Mouse (Mus musculus): ENCODE results near the gene Zfp940. TPM values are rescaled to one million over a fixed set of nuclear protein-coding genes. Genes with fewer than 3 reads are reported as not detected.
A peak's percentile ranks its signal among the peaks of the same experiment; 100 is the strongest.

Zfp940 gene
- total and polyA plus RNA-seq, 2 experiments, result 0.09 to 0.65 TPM

DNA sequence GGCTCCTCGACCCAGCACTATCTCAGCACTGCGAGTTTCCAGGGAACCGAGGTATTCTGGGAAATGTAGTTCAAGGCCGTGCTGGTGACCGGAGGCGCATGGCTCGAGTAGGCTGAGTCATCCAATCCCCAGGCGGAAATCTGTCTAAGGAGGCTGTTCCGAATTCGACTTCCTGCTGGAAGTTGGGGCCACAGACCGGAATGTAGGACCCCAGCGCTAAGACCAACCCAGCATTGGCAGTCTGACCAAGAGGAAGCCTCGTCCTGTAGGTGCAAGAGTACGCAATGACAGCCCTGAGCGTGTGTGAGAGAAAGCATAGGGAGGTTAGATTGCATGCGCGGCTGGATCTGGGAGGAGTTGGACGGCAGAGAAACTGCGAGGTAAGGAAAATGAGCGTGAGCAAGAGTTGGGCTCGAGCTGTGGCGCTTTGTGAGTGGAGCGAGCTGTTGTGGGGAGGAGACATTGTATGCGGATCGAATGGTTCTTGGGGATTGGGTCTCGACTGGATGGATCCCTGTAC is 37.5 kb downstream of the Zfp940 start, which contains the start of gene Zfp790:
Zfp790 (plus strand) TSS at position 205 of the 520 bp plus-strand sequence.
- H3K27ac ChIP-seq (replicated peaks; ENCODE audit: insufficient read depth, low read depth, low read length), result peak within 1 kb of the TSS; percentile 68
- TF ChIP-seq POLR2A (IDR thresholded peaks at IDR 0.05; ENCODE audit: extremely low read depth, insufficient read depth, low read length), result peak; percentile 33; the same call in 1 of the 2 replicates
- TF ChIP-seq CTCF (IDR thresholded peaks at IDR 0.05; ENCODE audit: low read depth, low read length), result no peak
- H3K79me2 ChIP-seq (ENCODE audit: control insufficient read depth, insufficient read depth, low read length), result peaks cover 18% of the 10 kb centered on the region
- H3K9ac ChIP-seq (ENCODE audit: low read depth, low read length), result peak within 1 kb of the TSS; percentile 64
- WGBS, result 0% methylated on average over 26 of the region's 26 CpGs
- H3K4me3 ChIP-seq (ENCODE audit: insufficient read depth, low read depth, low read length), result peak within 1 kb of the TSS; percentile 55
- H3K36me3 ChIP-seq (ENCODE audit: control insufficient read depth, insufficient read depth, low read length), result no peaks in the 10 kb centered on the region
- peaks cover 20% of the 10 kb centered on the region for H3K4me1 ChIP-seq (ENCODE audit: control insufficient read depth, insufficient read depth, low read length)
- DNase-seq (ENCODE audit: extremely low read depth, low read depth, low spot score), result peak; percentile 96
- H3K27me3 ChIP-seq (ENCODE audit: control insufficient read depth, insufficient read depth, low read length), result no peaks in the 10 kb centered on the region

DNA sequence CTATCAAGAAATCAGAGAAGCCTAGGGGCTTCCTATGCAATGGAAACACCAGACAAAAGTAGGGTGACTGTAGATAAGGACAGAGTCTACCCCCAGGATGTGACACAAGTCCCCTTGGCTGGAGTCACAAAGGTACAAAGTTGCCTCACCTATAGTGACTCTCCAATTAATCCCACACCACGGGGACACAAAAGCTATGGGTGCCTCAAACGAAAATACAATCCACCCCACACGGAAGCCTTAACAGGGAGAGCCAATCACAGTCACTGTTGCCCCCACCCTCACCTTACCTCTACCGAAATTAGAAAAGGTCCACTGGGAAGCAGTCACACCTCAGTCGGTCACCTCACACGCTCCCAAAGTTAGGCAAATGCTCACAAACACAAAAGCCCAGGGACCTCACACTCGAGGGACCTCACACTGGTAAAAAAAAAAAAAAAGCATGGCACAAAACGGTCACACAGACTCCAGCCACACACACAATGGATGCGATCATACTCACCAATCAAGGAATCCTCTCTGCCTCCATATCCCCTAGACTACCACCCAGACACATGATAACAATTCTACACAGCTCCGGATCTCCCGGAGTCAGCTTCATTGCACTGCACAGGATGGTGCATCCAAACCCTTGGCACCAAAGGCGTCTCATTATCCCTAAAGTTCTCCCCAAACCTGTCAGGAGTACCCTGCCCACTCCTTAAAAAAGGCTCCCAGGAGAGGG is 38.2 kb downstream of the Zfp940 start:
- Histone ChIP-seq H3K4me3 (ENCODE audit: insufficient read depth, low read depth, low read length) (peak overlapping the region; percentile 55), H3K27ac (replicated peaks; ENCODE audit: insufficient read depth, low read depth, low read length) (peak overlapping the region; percentile 54)
- TF ChIP-seq CTCF (IDR thresholded peaks at IDR 0.05; ENCODE audit: low read depth, low read length) (no peak), POLR2A (IDR thresholded peaks at IDR 0.05; ENCODE audit: extremely low read depth, insufficient read depth, low read length) (no peak)

DNA sequence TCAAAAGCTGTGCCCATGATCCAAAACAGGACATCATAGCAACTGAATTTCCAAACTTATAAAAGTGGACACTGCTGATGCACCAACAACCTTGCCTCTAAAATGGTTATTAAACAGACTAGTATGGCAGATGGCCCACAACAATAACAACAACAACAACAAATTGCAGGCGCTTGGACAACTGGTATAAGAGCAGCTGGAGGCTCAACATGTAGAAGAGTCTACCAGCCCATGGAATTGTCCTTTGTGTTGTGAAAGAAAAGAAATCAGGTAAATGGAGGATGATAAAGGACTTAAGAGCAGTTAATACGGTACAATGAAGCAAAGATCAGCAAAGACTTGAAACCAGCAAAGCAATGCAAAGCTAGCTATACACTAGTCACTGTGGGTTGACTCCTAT is 39.1 kb downstream of the Zfp940 start:
- TF ChIP-seq CTCF (IDR thresholded peaks at IDR 0.05; ENCODE audit: low read depth, low read length), result no peak
- no peak for TF ChIP-seq POLR2A (IDR thresholded peaks at IDR 0.05; ENCODE audit: extremely low read depth, insufficient read depth, low read length)
- DNase-seq (ENCODE audit: extremely low read depth, low read depth, low spot score), result no peak
- Histone ChIP-seq H3K27ac (replicated peaks; ENCODE audit: insufficient read depth, low read depth, low read length) (no peak overlapping the region), H3K79me2 (ENCODE audit: control insufficient read depth, insufficient read depth, low read length) (peaks cover 15% of the 10 kb centered on the region), H3K4me3 (ENCODE audit: insufficient read depth, low read depth, low read length) (no peak overlapping the region), H3K27me3 (ENCODE audit: control insufficient read depth, insufficient read depth, low read length) (no peaks in the 10 kb centered on the region), H3K36me3 (ENCODE audit: control insufficient read depth, insufficient read depth, low read length) (no peaks in the 10 kb centered on the region), H3K4me1 (ENCODE audit: control insufficient read depth, insufficient read depth, low read length) (peaks cover 20% of the 10 kb centered on the region), H3K9ac (ENCODE audit: low read depth, low read length) (no peak overlapping the region)
- WGBS, result 96% methylated on average over 2 of the region's 2 CpGs

More for the DNA sequence above, 38.2 kb downstream of the Zfp940 start:
- H3K9ac ChIP-seq (ENCODE audit: low read depth, low read length), result peak overlapping the region; percentile 61
- DNase-seq (ENCODE audit: extremely low read depth, low read depth, low spot score), result peak; percentile 46
- no peaks in the 10 kb centered on the region for H3K36me3 ChIP-seq (ENCODE audit: control insufficient read depth, insufficient read depth, low read length)
- H3K4me1 ChIP-seq (ENCODE audit: control insufficient read depth, insufficient read depth, low read length), result peaks cover 20% of the 10 kb centered on the region
- H3K27me3 ChIP-seq (ENCODE audit: control insufficient read depth, insufficient read depth, low read length), result no peaks in the 10 kb centered on the region
- H3K79me2 ChIP-seq (ENCODE audit: control insufficient read depth, insufficient read depth, low read length), result peaks cover 18% of the 10 kb centered on the region
- WGBS, result under 1% methylated on average over 12 of the region's 12 CpGs

DNA sequence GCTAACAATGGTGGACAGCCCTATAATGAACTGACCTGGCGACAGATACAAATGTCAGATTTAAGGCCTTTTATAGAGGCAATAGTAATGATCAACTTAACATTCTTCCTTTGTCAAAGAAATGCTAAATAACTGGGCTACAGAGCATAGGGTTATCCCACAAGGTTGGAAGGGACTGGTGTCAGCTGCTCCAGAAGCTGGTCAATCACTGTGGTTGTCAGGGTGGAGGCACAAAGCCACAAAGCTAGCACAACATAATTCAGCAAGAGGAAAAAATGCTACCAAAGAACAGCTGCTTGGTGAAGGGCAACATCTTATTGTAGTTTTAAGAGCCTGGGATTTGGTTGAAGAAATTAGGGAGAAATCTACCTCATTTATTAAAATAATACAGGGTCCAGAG is 41.2 kb downstream of the Zfp940 start:
- no peak for TF ChIP-seq CTCF (IDR thresholded peaks at IDR 0.05; ENCODE audit: low read depth, low read length)
- no peak for DNase-seq (ENCODE audit: extremely low read depth, low read depth, low spot score)
- no peaks in the 10 kb centered on the region for H3K27me3 ChIP-seq (ENCODE audit: control insufficient read depth, insufficient read depth, low read length)
- 94% methylated on average over 1 of the region's 1 CpGs for WGBS
- no peak overlapping the region for H3K9ac ChIP-seq (ENCODE audit: low read depth, low read length)
- H3K79me2 ChIP-seq (ENCODE audit: control insufficient read depth, insufficient read depth, low read length), result peaks cover 11% of the 10 kb centered on the region
- no peak overlapping the region for H3K4me3 ChIP-seq (ENCODE audit: insufficient read depth, low read depth, low read length)
- peaks cover 11% of the 10 kb centered on the region for H3K4me1 ChIP-seq (ENCODE audit: control insufficient read depth, insufficient read depth, low read length)
- no peak overlapping the region for H3K27ac ChIP-seq (replicated peaks; ENCODE audit: insufficient read depth, low read depth, low read length)
- H3K36me3 ChIP-seq (ENCODE audit: control insufficient read depth, insufficient read depth, low read length), result no peaks in the 10 kb centered on the region

DNA sequence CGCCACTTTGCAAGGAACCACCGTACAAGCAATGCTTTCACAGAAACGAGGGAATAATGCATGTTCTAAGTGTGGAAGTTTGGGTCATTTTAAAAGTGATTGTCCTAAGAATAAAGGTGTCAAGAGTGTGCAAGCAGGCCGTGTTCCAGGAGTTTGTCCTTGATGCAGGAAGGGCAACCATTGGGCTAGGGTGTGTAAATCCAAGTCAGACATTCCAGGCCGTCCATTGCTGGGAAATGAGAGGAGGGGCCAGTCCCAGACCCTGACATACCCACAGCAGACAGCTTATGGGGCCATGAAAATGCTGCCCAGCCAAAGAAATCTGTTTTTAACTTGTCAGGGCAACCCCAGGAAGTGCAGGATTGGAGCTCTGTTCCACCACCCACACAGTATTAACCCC is 46.4 kb downstream of the Zfp940 start:
- Histone ChIP-seq H3K27ac (replicated peaks; ENCODE audit: insufficient read depth, low read depth, low read length) (no peak overlapping the region), H3K4me1 (ENCODE audit: control insufficient read depth, insufficient read depth, low read length) (no peaks in the 10 kb centered on the region), H3K36me3 (ENCODE audit: control insufficient read depth, insufficient read depth, low read length) (no peaks in the 10 kb centered on the region), H3K79me2 (ENCODE audit: control insufficient read depth, insufficient read depth, low read length) (no peaks in the 10 kb centered on the region), H3K9ac (ENCODE audit: low read depth, low read length) (no peak overlapping the region), H3K4me3 (ENCODE audit: insufficient read depth, low read depth, low read length) (no peak overlapping the region), H3K27me3 (ENCODE audit: control insufficient read depth, insufficient read depth, low read length) (no peaks in the 10 kb centered on the region)
- 87% methylated on average over 5 of the region's 5 CpGs for WGBS
- TF ChIP-seq POLR2A (IDR thresholded peaks at IDR 0.05; ENCODE audit: extremely low read depth, insufficient read depth, low read length) (no peak), CTCF (IDR thresholded peaks at IDR 0.05; ENCODE audit: low read depth, low read length) (no peak)
- no peak for DNase-seq (ENCODE audit: extremely low read depth, low read depth, low spot score)

DNA sequence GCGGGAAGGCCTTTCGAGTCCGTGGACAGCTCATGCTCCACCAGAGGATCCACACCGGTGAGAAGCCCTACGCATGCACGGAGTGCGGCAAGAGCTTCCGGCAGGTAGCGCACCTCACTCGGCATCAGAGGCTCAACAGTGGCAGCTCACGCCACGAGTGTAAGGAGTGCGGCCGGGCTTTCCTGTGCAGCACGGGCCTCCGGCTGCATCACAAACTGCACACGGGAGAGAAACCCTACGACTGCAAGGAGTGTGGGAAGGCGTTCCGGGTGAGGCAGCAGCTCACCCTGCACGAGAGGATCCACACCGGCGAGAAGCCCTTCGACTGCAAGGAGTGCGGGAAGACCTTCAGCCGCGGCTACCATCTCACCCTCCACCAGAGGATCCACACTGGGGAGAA is 60.6 kb downstream of the Zfp940 start:
- Histone ChIP-seq H3K4me3 (ENCODE audit: insufficient read depth, low read depth, low read length) (no peak overlapping the region), H3K27ac (replicated peaks; ENCODE audit: insufficient read depth, low read depth, low read length) (no peak overlapping the region), H3K9ac (ENCODE audit: low read depth, low read length) (no peak overlapping the region), H3K36me3 (ENCODE audit: control insufficient read depth, insufficient read depth, low read length) (peaks cover 21% of the 10 kb centered on the region), H3K79me2 (ENCODE audit: control insufficient read depth, insufficient read depth, low read length) (no peaks in the 10 kb centered on the region), H3K27me3 (ENCODE audit: control insufficient read depth, insufficient read depth, low read length) (no peaks in the 10 kb centered on the region), H3K4me1 (ENCODE audit: control insufficient read depth, insufficient read depth, low read length) (no peaks in the 10 kb centered on the region)
- TF ChIP-seq CTCF (IDR thresholded peaks at IDR 0.05; ENCODE audit: low read depth, low read length) (no peak), POLR2A (IDR thresholded peaks at IDR 0.05; ENCODE audit: extremely low read depth, insufficient read depth, low read length) (no peak)
- DNase-seq (ENCODE audit: extremely low read depth, low read depth, low spot score), result no peak
- 63% methylated on average over 27 of the region's 27 CpGs for WGBS

All from liver, adult 2 months (tissue).